Mouse (Mus musculus) kidney, adult 2 months (tissue): ENCODE results near the gene Hipk3. TPM values are rescaled to one million over a fixed set of nuclear protein-coding genes. Genes with fewer than 3 reads are reported as not detected.

ENCODE experiments used
- DNase-seq: peaks from one replicate; pipeline ENCODE4 v3.0.0; 2021
- H3K27ac ChIP-seq: fragments of 200-500 bp; 2 replicates; pipeline ENCODE4 v1.5.1; 2012; ENCODE audit warnings: low read depth, low read length, control low read depth, inconsistent platforms; ENCODE audit not compliant: insufficient read depth
- H3K27me3 ChIP-seq: fragments of 200-500 bp; replicated peaks from 2 replicates; pipeline ENCODE4 v1.6.1; 2012; ENCODE audit warnings: mild to moderate bottlenecking, moderate library complexity, low read length, inconsistent platforms; ENCODE audit not compliant: control insufficient read depth, insufficient read depth
- H3K36me3 ChIP-seq: fragments of 200-500 bp; 2 replicates; pipeline ENCODE4 v1.6.1; 2012; ENCODE audit warnings: mild to moderate bottlenecking, moderate library complexity, low read length, inconsistent platforms; ENCODE audit not compliant: control insufficient read depth, insufficient read depth
- H3K4me1 ChIP-seq: fragments of 200-500 bp; 2 replicates; pipeline ENCODE4 v1.6.1; 2011; ENCODE audit warnings: low read length; ENCODE audit not compliant: control insufficient read depth, insufficient read depth
- H3K4me3 ChIP-seq: fragments of 200-500 bp; 2 replicates; pipeline ENCODE4 v1.5.1; 2011; ENCODE audit warnings: mild to moderate bottlenecking, low read depth, low read length, control low read depth; ENCODE audit not compliant: insufficient read depth
- CTCF ChIP-seq: fragments of 200-500 bp; conservative IDR thresholded peaks from 2 replicates; pipeline ENCODE4 v1.5.1; 2011; ENCODE audit warnings: low read depth, mild to moderate bottlenecking, control low read depth, low read length, moderate library complexity, mixed read lengths; ENCODE audit not compliant: insufficient read depth, insufficient read length
- POLR2A ChIP-seq: fragments of 200-500 bp; IDR thresholded peaks from one replicate; pipeline ENCODE4 v1.6.1; 2011; ENCODE audit warnings: low read depth, low read length, control low read depth
- WGBS: fragments of 180-500 bp; shearing (Covaris S2); methylation state at CpG from one replicate; pipeline ENCODE4 v1.1.7; 2018; 5-methylcytosine and 5-hydroxymethylcytosine counted together
- polyA plus RNA-seq: library from polyadenylated mRNA; depleted of rRNA; stranded (reverse); fragments of >200 nt; gene quantifications from 2 replicates; pipeline ENCODE4 v1.2.3, GENCODE M21; 2012

Hipk3 gene
- polyA plus RNA-seq, 1 experiment: 37.5 TPM

DNA sequence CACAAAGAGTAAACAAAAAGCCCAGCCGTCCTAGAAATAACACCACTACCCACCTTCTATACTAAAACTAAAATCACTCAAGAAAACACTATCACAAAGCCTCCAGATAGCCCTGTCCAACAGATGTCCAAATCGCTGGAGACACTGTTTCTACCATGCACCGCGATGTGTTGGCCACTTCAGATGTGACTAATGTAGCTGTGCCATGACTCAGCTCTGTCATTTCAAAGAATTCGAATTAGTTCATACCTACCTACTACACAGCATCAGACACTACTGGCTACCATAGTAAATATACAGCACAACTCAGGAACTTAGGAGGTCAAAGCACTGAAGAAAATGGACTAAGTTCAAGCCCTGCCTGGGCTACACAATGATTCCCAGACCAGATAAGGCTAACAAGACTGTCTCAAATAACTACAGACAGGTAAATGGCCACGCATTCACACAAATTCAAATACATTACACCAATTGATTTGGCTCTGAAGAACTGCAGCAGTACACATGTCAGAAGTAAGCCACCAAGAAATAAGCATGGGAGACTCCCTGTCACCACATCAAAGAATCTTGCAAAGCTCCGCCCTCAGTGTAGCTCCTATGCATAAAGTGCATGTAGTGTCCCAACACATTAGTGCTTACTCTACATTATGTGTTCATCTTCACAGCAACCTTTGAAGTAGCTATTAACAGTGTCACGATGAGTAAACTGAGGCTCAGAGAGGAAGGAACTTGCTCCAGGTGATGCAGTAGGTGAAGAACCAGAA lies 35.5 kb downstream of the Hipk3 start:
- Histone ChIP-seq H3K27ac (no peak overlapping the region), H3K4me1 (peaks cover 17% of the 10 kb centered on the region), H3K4me3 (no peak overlapping the region), H3K36me3 (no peaks in the 10 kb centered on the region), H3K27me3 (no peaks in the 10 kb centered on the region)
- no peak for DNase-seq
- TF ChIP-seq POLR2A (no peak), CTCF (no peak)
- WGBS: 86% methylated on average over 8 of the region's 8 CpGs

- peaks cover 14% of the 10 kb centered on the region for H3K4me1 ChIP-seq
- no peak for TF ChIP-seq CTCF
- TF ChIP-seq POLR2A: no peak
- H3K36me3 ChIP-seq: no peaks in the 10 kb centered on the region
- no peaks in the 10 kb centered on the region for H3K27me3 ChIP-seq
- 55% methylated on average over 3 of the region's 3 CpGs for WGBS
- H3K27ac ChIP-seq: no peak overlapping the region
- DNase-seq: no peak
- no peak overlapping the region for H3K4me3 ChIP-seq
Measured at GRCm38 (mm10) chr2:104457106-104457505, 37.1 kb downstream of the Hipk3 start.

- TF ChIP-seq POLR2A (no peak), CTCF (no peak)
- Histone ChIP-seq H3K27me3 (no peaks in the 10 kb centered on the region), H3K4me1 (peaks cover 17% of the 10 kb centered on the region), H3K4me3 (no peak overlapping the region), H3K27ac (0 out of 2 replicates have a peak overlapping the region, but pooled peaks have one; percentile 20), H3K36me3 (no peaks in the 10 kb centered on the region)
- 70% methylated on average over 3 of the region's 3 CpGs for WGBS
- DNase-seq: peak; percentile 41
Measured at GRCm38 (mm10) chr2:104450685-104451084, 43.6 kb downstream of the Hipk3 start.

DNA sequence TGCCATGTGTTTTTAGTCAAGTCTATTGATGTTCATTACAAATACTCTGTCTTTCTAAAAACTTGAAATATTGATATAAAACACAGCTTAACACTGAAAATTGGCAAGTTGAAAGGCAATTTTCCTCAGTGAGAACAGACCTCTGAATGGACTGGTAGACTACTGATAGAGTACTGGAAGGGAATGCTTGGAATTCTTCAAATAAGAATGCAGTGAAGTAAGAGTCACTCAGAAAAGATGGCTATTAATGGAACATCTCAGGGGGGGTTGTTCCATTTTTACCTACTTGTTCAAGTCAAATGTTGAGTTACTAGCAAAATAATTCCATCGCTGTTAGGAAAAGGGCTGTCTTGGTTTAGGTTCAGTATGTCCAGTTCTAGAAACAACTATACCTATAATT lies 45.1 kb downstream of the Hipk3 start:
- peaks cover 17% of the 10 kb centered on the region for H3K4me1 ChIP-seq
- no peak overlapping the region for H3K27ac ChIP-seq
- no peak for DNase-seq
- no peaks in the 10 kb centered on the region for H3K36me3 ChIP-seq
- 70% methylated on average over 1 of the region's 1 CpGs for WGBS
- no peak overlapping the region for H3K4me3 ChIP-seq
- TF ChIP-seq CTCF: no peak
- no peak for TF ChIP-seq POLR2A
- no peaks in the 10 kb centered on the region for H3K27me3 ChIP-seq

- DNase-seq: no peak
- WGBS: 72% methylated on average over 4 of the region's 4 CpGs
- H3K4me1 ChIP-seq: peaks cover 17% of the 10 kb centered on the region
Measured at GRCm38 (mm10) chr2:104448201-104448600, 46.0 kb downstream of the Hipk3 start.

GRCm38 (mm10) chr2:104446016-104446415 lies 48.2 kb downstream of the Hipk3 start:
- Histone ChIP-seq H3K27me3 (no peaks in the 10 kb centered on the region), H3K36me3 (no peaks in the 10 kb centered on the region), H3K4me3 (no peak overlapping the region), H3K4me1 (peaks cover 16% of the 10 kb centered on the region), H3K27ac (no peak overlapping the region)
- 61% methylated on average over 1 of the region's 1 CpGs for WGBS
- no peak for DNase-seq
- TF ChIP-seq CTCF (no peak), POLR2A (no peak)

More at GRCm38 (mm10) chr2:104448201-104448600, 46.0 kb downstream of the Hipk3 start:
- no peak for TF ChIP-seq POLR2A
- TF ChIP-seq CTCF: no peak
- H3K4me3 ChIP-seq: no peak overlapping the region
- no peaks in the 10 kb centered on the region for H3K27me3 ChIP-seq
- H3K36me3 ChIP-seq: no peaks in the 10 kb centered on the region
- H3K27ac ChIP-seq: peak overlapping the region; percentile 17; the same call in 1 of the 2 replicates

GRCm38 (mm10) chr2:104444776-104445175 lies 49.5 kb downstream of the Hipk3 start:
- Histone ChIP-seq H3K4me3 (no peak overlapping the region), H3K27ac (no peak overlapping the region), H3K4me1 (peaks cover 5% of the 10 kb centered on the region), H3K27me3 (no peaks in the 10 kb centered on the region), H3K36me3 (0 out of 2 replicates have a peak, but pooled peaks cover 3% of the 10 kb centered on the region)
- WGBS: 9% methylated on average over 2 of the region's 2 CpGs
- TF ChIP-seq CTCF: peak; percentile 96
- no peak for TF ChIP-seq POLR2A
- DNase-seq: peak; percentile 88
